Mouse (Mus musculus) c-Kit-positive CD71-positive TER-119-negative erythroid progenitor cells, embryonic 14.5 days (primary cell): ENCODE data around the gene Tcaim.
"Not testable (repeated sequence)": the region's sequence is repeated elsewhere in the genome, so short reads cannot be mapped to it uniquely, and the experiment has no call there.

Source experiments
- DNase-seq: peaks from one replicate; pipeline ENCODE4 v3.0.0-alpha.2; 2013; ENCODE audit warnings: low read depth

Tcaim gene

GRCm38 (mm10) chr9:122805053-122805844 lies at the start of gene Tcaim:
Gene Tcaim, plus strand, starts transcription at chr9:122805539.
- DNase-seq: peak; percentile 80

GRCm38 (mm10) chr9:122757614-122758013 lies 47.7 kb upstream of the Tcaim start:
- no peak for DNase-seq

- no peak for DNase-seq
These were observed 45.2 kb upstream of the Tcaim start for GRCm38 (mm10) chr9:122760111-122760510.

- no peak for DNase-seq
These were observed 20.1 kb upstream of the Tcaim start for GRCm38 (mm10) chr9:122785231-122785630.

- DNase-seq: no peak
These were observed 18.8 kb upstream of the Tcaim start for GRCm38 (mm10) chr9:122786534-122786933.

GRCm38 (mm10) chr9:122805845-122806341 lies 554 bp downstream of the Tcaim start:
- DNase-seq: no peak

- DNase-seq: no peak
These were observed 1.8 kb downstream of the Tcaim start for GRCm38 (mm10) chr9:122807186-122807585.

- DNase-seq: no peak
These were observed 4.9 kb downstream of the Tcaim start for GRCm38 (mm10) chr9:122810212-122810611.

- no peak for DNase-seq
These were observed 7.0 kb downstream of the Tcaim start for GRCm38 (mm10) chr9:122812386-122812785.

- no peak for DNase-seq
These were observed 9.4 kb downstream of the Tcaim start for GRCm38 (mm10) chr9:122814775-122815174.

GRCm38 (mm10) chr9:122815239-122815851 lies 10.0 kb downstream of the Tcaim start:
- DNase-seq: no peak

GRCm38 (mm10) chr9:122823374-122824017 lies 18.2 kb downstream of the Tcaim start:
- no peak for DNase-seq

GRCm38 (mm10) chr9:122826743-122827142 lies 21.4 kb downstream of the Tcaim start:
- DNase-seq: no peak

GRCm38 (mm10) chr9:122829826-122830380 lies 24.6 kb downstream of the Tcaim start:
- no peak for DNase-seq

GRCm38 (mm10) chr9:122836126-122836525 lies 30.8 kb downstream of the Tcaim start:
- DNase-seq: no peak

- no peak for DNase-seq
These were observed 31.5 kb downstream of the Tcaim start for GRCm38 (mm10) chr9:122836790-122837189.

- no peak for DNase-seq
These were observed 31.9 kb downstream of the Tcaim start for GRCm38 (mm10) chr9:122837216-122837615.

- no peak for DNase-seq
These were observed 32.3 kb downstream of the Tcaim start for GRCm38 (mm10) chr9:122837680-122838079.

GRCm38 (mm10) chr9:122843760-122844159 lies 38.4 kb downstream of the Tcaim start, which contains the start of gene Gm35549:
Gene Gm35549, minus strand, starts transcription at chr9:122844035.
- DNase-seq: no peak

GRCm38 (mm10) chr9:122845621-122846020 lies 40.3 kb downstream of the Tcaim start:
- DNase-seq: no peak

- DNase-seq: no peak
These were observed 40.8 kb downstream of the Tcaim start for GRCm38 (mm10) chr9:122846156-122846555.

GRCm38 (mm10) chr9:122847811-122848311 lies 42.5 kb downstream of the Tcaim start:
- not testable (repeated sequence) for DNase-seq
